Mouse (Mus musculus): ENCODE measurements around the gene Cbll1.
"Not testable (repeated sequence)": the region's sequence is repeated elsewhere in the genome, so short reads cannot be mapped to it uniquely, and the experiment has no call there.

Gene Cbll1

DNA sequence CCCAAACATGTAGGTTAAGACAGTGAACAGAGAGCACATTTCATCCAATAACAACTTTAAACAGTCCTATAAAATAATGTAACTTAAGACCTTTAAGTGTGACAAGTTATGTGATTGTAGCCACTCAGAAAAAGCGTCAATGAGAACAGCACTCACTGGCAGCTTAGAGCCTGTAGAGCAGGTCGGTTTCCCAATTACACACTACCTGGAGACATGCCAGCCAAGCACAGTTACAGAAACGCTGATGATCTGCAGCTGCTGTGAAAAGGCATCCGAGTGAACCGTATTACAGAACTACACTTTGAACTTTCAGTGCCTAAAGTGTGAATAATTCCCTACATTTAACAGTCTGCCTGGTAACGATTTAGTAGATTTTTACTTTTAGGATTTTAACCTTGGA, 13.0 kb downstream of the Cbll1 start:
- DNase-seq: peak in 1 of 2 experiments; percentile 39

DNA sequence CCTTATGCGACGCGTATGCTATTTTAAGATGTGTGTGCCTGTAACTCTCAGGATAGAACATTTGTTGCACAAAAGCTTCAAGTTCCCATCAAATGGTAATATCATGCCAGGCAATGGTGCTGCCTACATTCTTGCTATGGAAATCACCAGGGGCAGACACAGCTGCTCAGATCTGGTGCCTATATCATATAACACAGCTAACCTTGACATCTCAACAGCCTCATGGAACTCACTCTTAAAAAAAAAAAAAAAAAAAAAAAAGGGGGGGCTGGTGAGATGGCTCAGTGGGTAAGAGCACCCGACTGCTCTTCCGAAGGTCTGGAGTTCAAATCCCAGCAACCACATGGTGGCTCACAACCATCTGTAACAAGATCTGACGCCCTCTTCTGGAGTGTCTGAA, 21.2 kb downstream of the Cbll1 start:
- not testable (repeated sequence) for DNase-seq

DNA sequence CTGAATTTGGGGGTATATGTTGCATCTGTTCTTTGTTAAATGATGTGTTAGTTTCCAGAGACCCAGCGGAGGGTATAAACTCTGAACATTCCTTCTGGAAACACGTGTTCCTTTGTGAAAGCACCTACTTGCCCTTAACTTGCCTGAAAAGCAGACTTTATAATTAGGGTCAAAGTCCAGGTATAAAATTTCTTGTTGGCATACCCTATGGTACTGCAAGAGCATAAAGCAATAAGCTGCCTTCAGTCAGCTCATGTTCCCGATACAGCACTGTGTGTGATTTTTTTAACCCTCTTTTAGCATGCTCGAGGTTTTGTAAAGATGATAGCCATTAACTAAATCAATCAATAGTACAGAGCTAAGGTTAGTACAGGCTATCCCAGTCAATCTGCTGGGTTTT, 36.8 kb downstream of the Cbll1 start:
- no peak for DNase-seq

DNA sequence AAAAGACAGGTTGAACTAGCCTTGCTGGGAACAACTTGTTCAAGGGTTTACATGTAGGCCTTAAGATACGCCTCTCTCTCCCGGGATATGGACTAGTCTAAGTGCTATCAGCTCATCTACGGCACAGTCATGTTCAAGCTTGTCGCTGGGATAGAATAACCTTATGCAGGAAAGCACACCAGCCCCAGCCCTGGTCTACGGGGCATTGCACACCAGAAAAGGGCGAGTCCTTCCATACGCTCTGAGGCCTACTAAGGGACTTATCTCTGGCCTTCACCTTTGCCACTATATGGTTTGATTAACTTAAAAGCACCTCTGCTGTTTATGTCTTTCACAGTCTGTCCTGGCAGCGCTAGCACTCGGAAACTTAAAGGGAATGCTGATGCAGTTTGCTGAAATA, 38.0 kb downstream of the Cbll1 start:
- DNase-seq: no peak

DNA sequence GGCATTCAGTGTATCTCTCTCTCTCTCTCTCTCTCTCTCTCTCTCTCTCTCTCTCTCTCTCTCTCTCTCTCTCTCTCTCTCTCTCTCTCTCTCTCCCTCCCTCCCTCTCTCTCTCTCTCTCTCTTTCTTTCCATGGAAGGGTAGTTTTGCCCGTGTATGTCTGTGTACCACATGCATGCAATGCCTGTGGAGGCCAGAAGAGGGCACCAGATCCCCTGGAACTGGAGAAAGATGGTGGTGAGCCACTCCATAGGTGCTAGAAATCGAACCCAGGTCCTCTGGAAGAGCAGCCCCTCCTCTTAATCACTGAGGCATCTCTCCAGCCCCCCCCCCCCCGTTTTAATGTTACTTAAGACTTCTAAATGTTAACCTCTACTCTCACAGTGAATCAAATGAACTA, 39.1 kb downstream of the Cbll1 start:
- peak in 1 of 2 experiments; percentile 21 for DNase-seq

DNA sequence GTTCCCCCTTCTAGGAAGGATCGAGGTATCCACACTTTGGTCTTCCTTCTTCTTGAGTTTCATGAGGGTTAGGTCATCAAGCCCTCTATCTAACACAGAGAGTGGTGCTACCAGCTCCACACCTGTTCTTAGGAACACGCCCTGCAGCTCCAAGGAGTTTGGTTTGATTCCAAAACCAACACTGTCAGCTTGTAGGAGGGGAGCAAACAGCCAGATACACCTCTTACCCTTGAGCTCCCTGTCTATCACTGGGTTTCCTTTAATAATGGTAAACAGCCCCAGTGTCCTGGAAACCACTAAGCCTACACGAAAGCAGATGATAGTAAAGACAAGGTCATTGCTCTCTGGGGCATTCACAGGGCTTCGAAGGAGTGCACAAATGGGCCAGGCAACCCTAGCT, 40.9 kb downstream of the Cbll1 start:
- no peak for DNase-seq

DNA sequence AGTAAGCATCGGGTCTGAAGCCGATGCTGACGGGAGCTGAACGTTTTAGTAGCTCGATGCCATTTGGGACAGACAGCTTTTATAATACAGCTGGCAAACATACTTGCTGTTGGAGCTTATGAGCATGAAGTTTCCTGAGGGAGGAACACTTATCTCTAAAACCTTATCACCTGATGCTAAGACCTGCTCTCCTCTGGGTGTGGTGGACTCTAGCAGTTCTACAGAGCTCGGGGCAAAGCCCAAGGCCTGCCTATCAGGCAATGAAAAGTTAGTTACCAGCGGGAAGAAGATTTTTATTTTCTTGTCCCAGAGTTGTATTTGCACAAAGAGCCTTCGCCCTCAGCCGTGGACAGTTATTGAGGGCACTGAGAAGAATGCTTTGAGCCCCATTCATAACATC, 43.1 kb downstream of the Cbll1 start:
- DNase-seq: no peak

DNA sequence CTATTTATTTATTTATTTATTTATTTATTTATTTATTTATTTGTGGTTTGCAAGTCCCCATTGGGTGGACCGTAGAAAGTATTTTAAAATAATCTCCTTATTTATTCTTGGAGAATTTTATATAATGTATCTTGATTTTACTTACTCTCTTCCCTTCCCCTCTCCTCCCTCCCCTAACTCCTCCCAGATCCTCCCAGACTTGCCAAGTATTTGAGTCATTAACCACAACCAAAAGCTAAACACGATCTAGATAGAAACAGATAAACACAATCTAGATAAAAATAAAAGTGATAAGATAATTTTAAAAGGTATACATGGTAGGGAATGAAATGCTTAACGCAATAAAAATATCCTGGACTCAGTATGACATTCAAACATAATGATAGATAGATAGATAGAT, 50.1 kb downstream of the Cbll1 start:
- DNase-seq: no peak

DNA sequence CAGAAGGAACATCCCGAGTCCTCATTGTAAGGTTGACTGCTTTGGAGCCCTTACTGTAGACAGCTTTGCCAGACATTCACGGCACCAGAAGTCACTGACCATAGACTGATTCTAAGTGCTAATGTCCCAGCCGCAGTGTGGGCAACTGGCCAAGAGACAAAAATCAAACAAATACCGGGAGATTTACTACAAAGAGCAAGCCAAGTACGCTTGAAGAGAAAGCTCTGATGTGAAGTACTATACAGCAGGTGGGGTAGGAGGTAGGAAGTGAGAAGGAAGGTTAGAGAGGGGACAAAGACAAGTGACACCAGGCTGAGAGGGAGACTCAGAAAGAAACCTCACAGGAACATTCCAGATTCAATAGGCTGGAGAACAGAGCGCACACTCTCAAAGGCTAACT, 54.6 kb downstream of the Cbll1 start:
- peak in 1 of 2 experiments; percentile 4 for DNase-seq

DNA sequence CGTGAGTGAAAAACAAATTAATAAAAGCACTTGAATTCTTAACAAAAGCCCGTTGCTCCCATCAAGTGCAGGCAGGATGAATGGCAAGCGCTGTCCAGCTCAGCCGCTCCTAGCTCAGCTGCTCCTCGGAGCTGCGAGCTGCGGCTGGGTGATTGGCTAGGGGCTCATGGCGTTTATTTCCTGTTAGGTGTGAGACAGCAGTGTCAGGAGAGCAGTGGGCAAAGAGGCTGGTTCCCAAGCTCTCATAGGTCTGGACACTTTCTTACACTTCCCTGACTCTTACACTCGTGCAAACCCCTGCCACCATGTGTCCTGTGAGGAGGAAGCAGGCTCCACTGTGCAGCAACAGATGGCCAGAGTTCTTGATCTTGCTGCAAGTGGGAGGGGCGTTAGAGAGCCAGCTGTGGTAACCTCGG, 55.3 kb downstream of the Cbll1 start:
- no peak for DNase-seq

DNA sequence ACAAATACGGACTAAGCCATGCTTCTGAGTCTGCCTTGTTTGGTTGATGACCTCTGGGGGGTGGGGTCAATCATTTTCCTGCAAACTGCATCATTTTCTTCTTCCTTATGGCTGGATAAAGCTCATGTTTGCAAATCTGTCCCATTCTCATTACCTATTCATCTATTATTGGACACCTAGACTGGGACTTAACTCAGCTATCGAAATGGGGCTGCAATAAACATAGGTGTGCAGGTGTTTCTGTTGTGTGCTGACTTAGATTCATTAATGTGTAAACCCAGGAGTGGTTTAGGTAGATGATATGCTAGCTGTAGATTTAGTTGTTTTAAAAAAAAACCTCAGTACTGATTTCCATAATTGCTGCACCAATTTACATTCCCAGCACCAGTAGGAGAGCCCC, 59.8 kb downstream of the Cbll1 start:
- DNase-seq: no peak

DNA sequence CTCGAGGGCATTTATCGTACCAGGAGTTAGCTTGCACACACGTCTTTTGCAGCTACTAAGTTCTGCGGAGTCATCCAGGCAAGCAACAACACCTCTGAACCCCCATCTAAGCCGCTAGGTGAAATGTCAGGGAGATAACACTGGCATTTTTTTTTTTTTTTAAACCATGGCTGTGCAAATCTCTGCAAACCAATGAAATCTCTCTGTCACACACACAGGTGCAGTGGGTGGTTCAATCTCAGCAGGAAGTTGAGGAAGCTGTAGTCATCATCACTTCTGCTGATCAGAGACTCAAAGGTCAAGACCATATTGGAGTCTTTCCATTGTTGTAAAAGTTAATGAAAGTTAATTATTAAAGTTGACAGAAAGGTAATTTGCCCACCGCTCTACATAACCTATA, 61.6 kb downstream of the Cbll1 start:
- DNase-seq: no peak

Data from kidney, postnatal 25 days (tissue).